Mouse (Mus musculus): ENCODE measurements around the gene Prss35. TPM values are rescaled to one million over a fixed set of nuclear protein-coding genes. Genes with fewer than 3 reads are reported as not detected.

Gene Prss35
- under 1 TPM; 0.16 to 0.20 TPM for polyA plus RNA-seq (2017; shearing (Covaris generic))

DNA sequence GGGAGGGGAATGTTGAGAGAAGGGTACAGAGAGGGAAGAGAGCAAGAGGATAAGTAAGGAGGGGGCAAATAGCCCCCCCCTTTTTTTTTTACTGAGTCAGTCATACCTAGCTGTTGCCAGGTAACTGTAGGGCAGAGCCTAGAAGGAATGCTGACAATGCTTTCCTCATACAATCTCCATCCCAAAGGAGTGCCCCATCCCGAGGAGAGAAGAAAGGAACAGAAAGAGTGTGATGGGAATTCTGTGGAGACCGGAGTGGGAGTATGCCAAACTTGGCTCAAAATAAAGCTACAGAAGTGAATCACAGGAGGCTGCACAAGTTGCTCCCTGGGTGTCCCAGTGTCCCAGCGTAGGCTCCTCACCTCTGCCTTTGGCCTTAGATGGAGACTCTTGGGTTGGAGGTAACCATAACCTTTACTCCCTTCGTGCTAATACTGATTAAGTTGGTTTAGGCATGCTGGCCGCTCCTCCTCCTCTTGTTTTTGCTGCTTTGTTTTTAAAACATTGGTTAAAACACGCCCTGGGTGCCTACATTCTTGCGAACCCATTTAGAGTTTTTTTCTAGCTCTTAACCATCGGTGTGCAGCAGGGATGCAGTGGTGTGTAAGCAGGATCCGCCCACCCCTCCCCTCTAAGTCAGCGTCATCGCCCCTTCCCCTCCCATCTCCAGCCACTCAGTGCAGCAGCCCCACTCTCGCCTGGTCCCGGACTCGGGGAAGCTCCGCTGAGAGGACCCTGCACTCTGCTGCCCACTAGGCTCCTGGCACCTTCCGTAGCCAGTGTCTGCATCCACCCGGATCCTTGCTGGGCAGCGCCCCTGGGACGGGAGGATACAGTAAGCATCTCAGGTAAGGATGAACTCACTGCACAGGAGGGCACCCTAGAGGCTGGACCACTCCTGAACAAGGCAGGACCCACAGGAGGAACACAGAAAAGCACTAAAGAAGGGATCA is at the start of gene Prss35:
TSS of gene Prss35 (plus strand) at position 691 of the 953 bp plus-strand sequence.

DNA sequence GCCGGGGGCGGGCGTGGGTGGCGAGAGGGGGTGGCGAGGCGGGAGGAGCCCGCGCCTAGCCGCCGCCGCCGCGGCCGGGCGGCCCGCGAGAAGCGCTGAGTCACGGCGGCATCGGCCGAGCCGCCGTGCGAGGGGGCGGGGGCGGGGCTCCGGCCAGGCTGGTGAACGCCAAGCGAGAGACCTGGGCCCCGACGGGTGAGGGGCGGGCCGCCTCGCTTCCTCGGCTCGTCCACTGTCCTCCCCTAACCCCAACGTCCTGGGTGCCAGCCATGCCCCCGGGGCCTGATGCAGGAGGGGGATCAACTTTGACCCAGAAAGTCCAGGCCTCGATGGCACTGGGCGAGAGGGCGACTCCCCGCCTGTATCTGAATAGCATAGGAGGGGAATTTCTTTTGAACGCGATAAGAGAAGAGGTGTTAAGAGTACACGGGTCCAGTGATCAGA is 47.6 kb upstream of the Prss35 start, which contains the start of gene Me1:
TSS of gene Me1 (minus strand) at position 136 of the 444 bp plus-strand sequence.

Other genes starting within 250 kb of the Prss35 start
- gene Pgm3, start 171.8 kb upstream of the Prss35 start, polyA plus RNA-seq (2017; shearing (Covaris generic)), result 10 to 100 TPM; 23.7 to 24.2 TPM
- 1 to 10 TPM; 4.6 to 6.0 TPM for gene Rwdd2a, start 171.7 kb upstream of the Prss35 start, polyA plus RNA-seq (2017; shearing (Covaris generic))
- 1 to 10 TPM in 1 of 2 experiments, under 1 TPM in 1; 0.25 to 1.3 TPM for gene Me1, start 47.7 kb upstream of the Prss35 start, polyA plus RNA-seq (2017; shearing (Covaris generic))
- gene Snap91, start 137.0 kb downstream of the Prss35 start, polyA plus RNA-seq (2017; shearing (Covaris generic)), result under 1 TPM; 0.34 to 0.97 TPM

Measured in inflammation-experienced regulatory T-cells (primary cell).